ENCODE assay signal across 8 mouse cellular contexts in genomic region chr10:88379013-88379885, GRCm38 (mm10). TPM values are rescaled to one million over a fixed set of nuclear protein-coding genes. Genes with fewer than 3 reads are reported as not detected.
A peak's percentile ranks its signal among the peaks of the same experiment; 100 is the strongest.
DNase-seq lines count a peak whose midpoint lies in the region; ATAC-seq lines count a peak whose summit lies in the region.

Dram1 (minus strand) TSS chr10:88379080.
Gnptab (plus strand) TSS chr10:88379132.

- peak; percentile 93 for DNase-seq in ZHBTc4 (ENCODE audit: low read depth, low spot score)
- peak; percentile 91 for DNase-seq in gastrocnemius, postnatal 10 days
- DNase-seq in induced T-regulatory cell, adult 2 months (ENCODE audit: low read depth) = peak; percentile 91
- peak; percentile 72 to 79 for DNase-seq in left cerebral cortex, adult 8-10 months (ENCODE audit: low spot score in 2 of 2)
- peak; percentile 86 for DNase-seq in right cerebral cortex, adult 18-20 months
- DNase-seq in urinary bladder, adult 2 months (ENCODE audit: low spot score) = peak; percentile 95

- peak; percentile 59 for ATAC-seq in common myeloid progenitor, adult 5-6 weeks (replicated peaks; ENCODE audit: low read depth, poor library complexity, severe bottlenecking)
- peak; percentile 82 for ATAC-seq in megakaryocyte, adult 5-6 weeks (ENCODE audit: poor library complexity, severe bottlenecking)

RNA-seq across cellular contexts. Expression of gene Dram1, which starts in this region (rescaled TPM):
- total RNA-seq in common myeloid progenitor, adult 5-6 weeks (2017) = 4.2 and 7.4 TPM in 2 replicates
- total RNA-seq in gastrocnemius, postnatal 10 days (2021) = 1 to 10 TPM; 2.5 to 2.6 TPM
- 1 to 10 TPM in 1 of 4 experiments, under 1 TPM in 3; 0.65 to 1.9 (median 0.81) TPM for total RNA-seq in left cerebral cortex, adult 8-10 months (2022)
- total RNA-seq in megakaryocyte, adult 5-6 weeks (2015) = 45.0 and 46.2 TPM in 2 replicates
- total RNA-seq in megakaryocyte, adult 5-6 weeks (2017) = 35.5 and 36.0 TPM in 2 replicates
- polyA plus RNA-seq in urinary bladder, adult 2 months (2012; rRNA removed) = 9.9 and 12.4 TPM in 2 replicates

RNA-seq across cellular contexts. Expression of gene Gnptab, which starts in this region (rescaled TPM):
- 53.2 and 68.3 TPM in 2 replicates for total RNA-seq in common myeloid progenitor, adult 5-6 weeks (2017)
- 10 to 100 TPM; 11.9 to 13.5 TPM for total RNA-seq in gastrocnemius, postnatal 10 days (2021)
- total RNA-seq in left cerebral cortex, adult 8-10 months (2022) = 10 to 100 TPM; 61.9 to 69.7 (median 63.8) TPM
- total RNA-seq in megakaryocyte, adult 5-6 weeks (2015) = 55.8 and 57.4 TPM in 2 replicates
- total RNA-seq in megakaryocyte, adult 5-6 weeks (2017) = 29.4 and 33.3 TPM in 2 replicates
- 17.3 and 17.7 TPM in 2 replicates for polyA plus RNA-seq in urinary bladder, adult 2 months (2012; rRNA removed)

Comparison
In these comparisons a context has a peak if more than half of its experiments do, and no peak if none do; other contexts are left out.
1. Peak in every context shown above with its lines: DNase-seq and ATAC-seq.